Mouse (Mus musculus) small intestine, adult 2 months (tissue): ENCODE measurements around the gene Reps2. TPM values are rescaled to one million over a fixed set of nuclear protein-coding genes. Genes with fewer than 3 reads are reported as not detected.

Experiments used
- H3K27ac ChIP-seq: fragments of 200-500 bp; 2 replicates; pipeline ENCODE4 v1.5.1; 2012; ENCODE audit warnings: low read depth, low read length, control low read depth, inconsistent platforms; ENCODE audit not compliant: insufficient read depth
- H3K27me3 ChIP-seq: fragments of 200-500 bp; 2 replicates; pipeline ENCODE4 v1.6.1; 2012; ENCODE audit warnings: mild to moderate bottlenecking, moderate library complexity, low read length, inconsistent platforms; ENCODE audit not compliant: control insufficient read depth, insufficient read depth
- H3K36me3 ChIP-seq: fragments of 200-500 bp; 2 replicates; pipeline ENCODE4 v1.6.1; 2012; ENCODE audit warnings: mild to moderate bottlenecking, low read length, control low read depth, inconsistent platforms; ENCODE audit not compliant: control insufficient read depth, insufficient read depth
- H3K4me1 ChIP-seq: fragments of 200-500 bp; 2 replicates; pipeline ENCODE4 v1.6.1; 2012; ENCODE audit warnings: low read length, inconsistent platforms, mixed read lengths; ENCODE audit not compliant: control insufficient read depth, insufficient read depth, insufficient read length
- H3K4me3 ChIP-seq: fragments of 200-500 bp; 2 replicates; pipeline ENCODE4 v1.5.1; 2012; ENCODE audit warnings: low read depth, mild to moderate bottlenecking, control low read depth, inconsistent platforms, low read length, moderate library complexity
- CTCF ChIP-seq: fragments of 200-500 bp; IDR thresholded peaks from 2 replicates; pipeline ENCODE4 v1.5.1; 2012; ENCODE audit warnings: low read depth, mild to moderate bottlenecking, control low read depth, inconsistent platforms, low read length, moderate library complexity, mixed read lengths; ENCODE audit not compliant: insufficient replicate concordance, insufficient read length; ENCODE audit errors: extremely low read depth
- POLR2A ChIP-seq: fragments of 200-500 bp; IDR thresholded peaks from 2 replicates; pipeline ENCODE4 v1.6.1; 2012; ENCODE audit warnings: low read depth, mild to moderate bottlenecking, control low read depth, inconsistent platforms, low read length, moderate library complexity
- WGBS: fragments of 180-500 bp; shearing (Covaris S2); methylation state at CpG from one replicate; pipeline ENCODE4 v1.1.7; 2018; 5-methylcytosine and 5-hydroxymethylcytosine counted together
- polyA plus RNA-seq: library from polyadenylated mRNA; depleted of rRNA; stranded (reverse); fragments of >200 nt; gene quantifications from 2 replicates; pipeline ENCODE4 v1.2.3, GENCODE M21; 2012

Reps2 gene
- polyA plus RNA-seq, 1 experiment, result 2.6 TPM

DNA sequence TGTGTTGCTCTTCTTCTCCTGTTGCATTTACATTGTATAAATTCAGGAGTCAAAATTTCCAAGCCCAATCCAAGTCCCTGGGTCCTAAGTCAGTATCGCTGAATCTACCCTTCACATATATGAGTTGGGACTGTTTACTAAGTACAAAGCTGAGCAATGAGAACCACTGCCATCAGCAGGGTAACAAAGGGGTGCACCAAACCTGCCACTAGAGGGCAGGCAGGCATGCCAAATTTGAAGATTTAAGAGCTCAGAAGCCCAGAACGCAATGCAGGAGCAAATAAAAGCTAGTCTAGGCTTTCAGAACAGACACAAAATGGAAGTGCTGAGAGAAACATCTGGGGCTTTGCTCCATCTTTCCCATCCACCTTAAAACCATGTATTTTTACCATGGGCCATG lies 116.2 kb downstream of the Reps2 start:
- H3K27me3 ChIP-seq, result no peaks in the 10 kb centered on the region
- 33% methylated on average over 2 of the region's 2 CpGs for WGBS
- TF ChIP-seq CTCF (peak; percentile 60; the same call in 1 of the 2 replicates), POLR2A (no peak)
- no peak overlapping the region for H3K4me3 ChIP-seq
- H3K4me1 ChIP-seq, result no peaks in the 10 kb centered on the region
- H3K27ac ChIP-seq, result no peak overlapping the region
- H3K36me3 ChIP-seq, result 0 out of 2 replicates have a peak, but pooled peaks cover 2% of the 10 kb centered on the region

DNA sequence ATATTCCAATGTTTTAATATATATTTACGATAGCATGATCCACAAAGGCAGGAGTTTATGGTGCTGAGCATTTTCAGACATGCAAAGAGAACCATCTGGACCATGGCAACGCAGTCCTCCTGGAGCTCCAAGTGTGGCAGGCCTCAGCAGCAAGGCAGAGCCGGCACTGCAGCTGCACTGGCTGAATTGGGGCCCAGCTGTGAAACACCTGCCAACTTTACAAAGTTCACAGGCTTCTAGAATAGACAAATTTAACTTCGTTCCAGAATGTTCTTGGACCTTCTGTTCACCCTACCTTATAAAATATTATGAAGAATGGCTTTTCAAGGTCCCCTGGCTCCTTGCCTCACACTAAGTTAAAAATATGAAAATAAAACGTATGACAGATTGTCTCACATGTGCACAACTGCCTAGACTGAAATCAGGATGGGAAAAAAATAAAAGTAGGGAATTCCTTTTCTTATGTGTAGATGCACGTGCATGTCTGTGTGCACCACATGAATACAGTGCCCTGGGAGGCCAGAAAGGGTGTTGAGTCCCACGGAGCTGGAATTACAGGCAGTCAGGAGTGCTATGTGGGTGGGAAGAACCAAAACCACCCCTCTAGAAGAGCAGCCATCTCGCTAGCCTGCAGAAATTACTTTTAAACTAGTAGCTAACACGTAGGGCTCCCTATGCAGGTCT lies 121.5 kb downstream of the Reps2 start:
- Histone ChIP-seq H3K4me3 (no peak overlapping the region), H3K4me1 (no peaks in the 10 kb centered on the region), H3K27ac (no peak overlapping the region), H3K36me3 (0 out of 2 replicates have a peak, but pooled peaks cover 3% of the 10 kb centered on the region), H3K27me3 (no peaks in the 10 kb centered on the region)
- TF ChIP-seq CTCF, result no peak
- TF ChIP-seq POLR2A, result no peak
- WGBS, result 63% methylated on average over 9 of the region's 9 CpGs

DNA sequence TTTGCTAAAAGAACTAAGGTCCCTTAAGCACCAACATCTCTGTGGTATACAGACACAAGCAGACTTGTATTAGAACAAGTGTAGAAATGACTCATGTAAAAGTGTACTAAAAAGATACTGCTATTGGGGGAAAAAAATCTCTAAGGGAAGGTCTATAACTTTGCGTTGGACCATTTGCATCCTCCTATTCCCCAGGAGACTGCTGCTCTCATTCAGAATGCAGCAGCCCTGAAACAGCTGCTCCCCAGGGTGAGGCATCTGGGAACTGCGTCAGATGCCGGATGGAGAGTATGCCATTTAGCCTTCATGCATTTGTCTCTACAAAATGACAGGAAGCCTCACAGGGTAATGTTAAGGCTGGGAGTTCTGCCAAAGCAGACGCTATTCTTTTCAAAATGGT lies 122.3 kb downstream of the Reps2 start:
- TF ChIP-seq POLR2A, result no peak
- no peak for TF ChIP-seq CTCF
- H3K4me1 ChIP-seq, result no peaks in the 10 kb centered on the region
- no peak overlapping the region for H3K27ac ChIP-seq
- 78% methylated on average over 4 of the region's 4 CpGs for WGBS
- no peaks in the 10 kb centered on the region for H3K27me3 ChIP-seq
- H3K36me3 ChIP-seq, result 0 out of 2 replicates have a peak, but pooled peaks cover 3% of the 10 kb centered on the region
- no peak overlapping the region for H3K4me3 ChIP-seq

DNA sequence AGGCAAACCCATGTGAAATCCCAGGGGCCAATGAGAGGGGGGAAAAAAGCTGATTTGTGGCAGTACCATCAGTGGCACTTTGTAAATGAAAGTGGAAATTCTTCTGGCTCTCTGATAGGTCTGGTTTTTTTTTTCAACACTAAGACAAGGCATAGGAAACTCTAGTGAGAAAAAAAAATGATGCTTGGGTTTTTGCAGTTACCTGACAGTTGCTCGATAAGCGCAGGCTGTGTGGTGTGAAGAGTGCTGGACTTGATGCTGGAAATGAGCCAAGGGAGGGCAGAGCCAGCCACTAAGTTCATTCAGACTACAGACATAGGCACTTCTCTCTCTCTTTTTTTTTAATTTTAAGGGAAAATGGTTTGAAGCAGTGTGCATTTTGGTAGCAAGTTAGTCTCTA lies 123.1 kb downstream of the Reps2 start:
- Histone ChIP-seq H3K4me3 (no peak overlapping the region), H3K36me3 (0 out of 2 replicates have a peak, but pooled peaks cover 1% of the 10 kb centered on the region), H3K27me3 (no peaks in the 10 kb centered on the region), H3K27ac (no peak overlapping the region), H3K4me1 (no peaks in the 10 kb centered on the region)
- no peak for TF ChIP-seq CTCF
- TF ChIP-seq POLR2A, result no peak
- WGBS, result 70% methylated on average over 2 of the region's 2 CpGs

DNA sequence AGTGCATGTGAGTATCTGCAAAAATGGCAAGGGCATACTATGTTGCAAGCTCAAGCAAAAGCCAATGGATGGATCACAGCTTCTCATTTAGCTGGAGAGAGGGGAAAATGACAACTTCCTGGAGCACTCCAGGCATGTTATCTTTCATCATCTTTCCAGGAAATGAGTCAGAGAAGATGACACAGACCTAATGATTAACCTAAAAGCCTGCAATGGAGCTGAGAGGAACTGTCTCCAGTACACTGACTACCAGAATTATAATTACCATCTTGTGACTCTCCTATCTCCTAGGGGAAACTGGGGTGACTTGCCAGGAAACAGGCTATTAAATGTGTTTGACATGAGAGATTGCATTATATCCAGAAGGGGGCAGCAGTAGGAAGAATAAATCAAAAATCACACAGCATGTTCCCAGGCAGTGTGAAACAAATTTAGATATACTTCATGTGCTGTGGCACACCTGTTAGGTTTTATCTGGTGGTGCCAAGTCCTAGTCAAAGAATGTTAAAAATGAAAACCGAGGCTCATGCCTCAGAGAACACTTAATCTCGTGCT lies 132.9 kb downstream of the Reps2 start:
- no peak overlapping the region for H3K4me3 ChIP-seq
- TF ChIP-seq CTCF, result no peak
- no peak for TF ChIP-seq POLR2A
- H3K4me1 ChIP-seq, result no peaks in the 10 kb centered on the region
- WGBS, result 60% methylated on average over 2 of the region's 2 CpGs
- H3K36me3 ChIP-seq, result no peaks in the 10 kb centered on the region
- H3K27ac ChIP-seq, result no peak overlapping the region
- H3K27me3 ChIP-seq, result no peaks in the 10 kb centered on the region

- Histone ChIP-seq H3K27me3 (no peaks in the 10 kb centered on the region), H3K4me3 (no peak overlapping the region), H3K4me1 (no peaks in the 10 kb centered on the region), H3K27ac (no peak overlapping the region), H3K36me3 (no peaks in the 10 kb centered on the region)
- TF ChIP-seq POLR2A (no peak), CTCF (no peak)
- WGBS, result 70% methylated on average over 2 of the region's 2 CpGs
Observed at GRCm38 (mm10) chrX:162505186-162505585, 138.3 kb downstream of the Reps2 start.

DNA sequence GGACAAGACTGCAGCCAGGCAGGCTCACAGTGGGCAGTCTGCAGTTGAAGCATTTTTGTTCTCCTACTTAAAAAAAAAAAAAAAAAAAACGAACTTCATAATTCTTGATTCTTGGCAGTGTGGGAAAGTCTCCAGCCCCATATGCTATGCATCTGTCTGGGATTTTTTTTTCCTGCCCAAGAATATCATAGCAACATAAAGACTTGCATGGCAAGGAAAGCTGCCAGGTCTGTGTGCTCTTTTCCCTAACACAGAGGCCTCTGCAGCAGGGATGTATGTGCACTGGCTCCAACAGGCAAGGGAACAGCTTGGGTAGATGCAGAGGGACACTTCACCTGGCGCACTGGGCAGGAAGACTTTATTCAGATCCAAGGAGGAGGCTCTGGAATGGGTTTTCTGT lies 140.0 kb downstream of the Reps2 start:
- no peaks in the 10 kb centered on the region for H3K27me3 ChIP-seq
- no peaks in the 10 kb centered on the region for H3K36me3 ChIP-seq
- no peak overlapping the region for H3K27ac ChIP-seq
- H3K4me3 ChIP-seq, result no peak overlapping the region
- H3K4me1 ChIP-seq, result no peaks in the 10 kb centered on the region
- no peak for TF ChIP-seq POLR2A
- whole genome bisulfite sequencing, result 74% methylated on average over 2 of the region's 2 CpGs

DNA sequence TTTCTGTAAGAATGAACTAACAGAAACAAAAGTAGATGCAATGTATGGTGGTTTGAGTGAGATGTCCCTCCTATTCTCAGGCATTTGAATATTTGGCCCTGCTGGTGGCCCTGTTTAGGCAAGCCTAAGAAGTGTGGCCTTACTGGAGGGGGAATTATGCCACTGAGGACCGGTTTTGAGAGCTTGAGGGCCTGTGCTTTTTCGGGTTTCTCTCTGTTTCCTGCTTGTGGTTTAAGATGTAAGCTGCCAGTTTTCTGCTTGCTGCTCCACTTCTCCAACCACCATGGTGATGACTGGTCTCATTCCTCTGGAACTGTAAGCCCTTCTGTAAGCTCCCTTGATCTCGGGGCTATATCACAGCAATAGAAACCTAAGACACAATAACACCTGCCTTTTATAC lies 142.5 kb downstream of the Reps2 start:
- Histone ChIP-seq H3K27ac (no peak overlapping the region), H3K27me3 (no peaks in the 10 kb centered on the region), H3K4me1 (no peaks in the 10 kb centered on the region), H3K4me3 (no peak overlapping the region), H3K36me3 (no peaks in the 10 kb centered on the region)
- 69% methylated on average over 3 of the region's 3 CpGs for WGBS
- TF ChIP-seq CTCF (no peak), POLR2A (no peak)
